Mouse (Mus musculus) right cerebral cortex, postnatal 4 days (tissue): Measurements from ENCODE around the gene Epb41l4b.

ENCODE experiments used
- DNase-seq: peaks from one replicate; pipeline ENCODE4 v3.0.0-alpha.2; 2022

Gene Epb41l4b

DNA sequence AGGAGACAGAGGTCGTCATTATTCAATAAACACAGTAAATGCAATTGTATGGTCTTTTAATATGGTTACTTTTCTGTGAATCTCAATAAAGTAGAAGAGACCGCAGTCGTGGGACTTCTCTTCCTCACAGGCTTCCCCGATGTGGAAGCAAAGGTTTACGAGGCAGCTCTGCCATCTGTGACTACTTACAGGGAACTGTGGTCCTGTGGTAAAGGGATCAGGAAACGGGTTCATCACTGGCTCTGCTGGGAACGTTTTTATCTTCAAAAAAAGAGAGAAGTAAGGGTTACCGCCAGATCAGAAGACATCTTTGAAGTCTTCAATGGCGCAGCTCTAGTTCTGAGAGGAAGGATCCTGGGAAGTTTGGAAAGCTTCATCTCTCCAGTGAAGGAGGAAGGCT is 135.5 kb downstream of the Epb41l4b start:
- DNase-seq = no peak

DNA sequence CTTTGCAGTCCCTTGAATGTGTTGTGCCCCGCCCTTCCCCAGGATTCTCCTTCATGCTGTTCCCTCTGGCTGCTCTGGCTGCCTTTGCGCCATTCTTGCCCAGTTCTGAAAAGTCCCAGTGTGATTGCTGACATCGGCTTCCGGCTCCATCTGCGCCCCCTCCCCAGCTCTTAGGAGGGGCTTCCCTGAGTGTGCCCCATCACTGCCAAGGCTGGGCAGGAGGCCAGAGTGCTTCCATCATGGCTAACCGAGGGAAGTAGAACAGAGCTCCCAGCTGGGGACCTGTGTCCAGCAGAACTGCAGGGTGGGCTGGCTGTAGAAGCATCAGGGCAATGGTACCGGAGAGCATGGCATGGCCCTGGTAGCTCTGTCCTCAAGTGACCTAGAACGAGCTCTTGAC is 138.2 kb downstream of the Epb41l4b start:
- DNase-seq = peak; percentile 70

DNA sequence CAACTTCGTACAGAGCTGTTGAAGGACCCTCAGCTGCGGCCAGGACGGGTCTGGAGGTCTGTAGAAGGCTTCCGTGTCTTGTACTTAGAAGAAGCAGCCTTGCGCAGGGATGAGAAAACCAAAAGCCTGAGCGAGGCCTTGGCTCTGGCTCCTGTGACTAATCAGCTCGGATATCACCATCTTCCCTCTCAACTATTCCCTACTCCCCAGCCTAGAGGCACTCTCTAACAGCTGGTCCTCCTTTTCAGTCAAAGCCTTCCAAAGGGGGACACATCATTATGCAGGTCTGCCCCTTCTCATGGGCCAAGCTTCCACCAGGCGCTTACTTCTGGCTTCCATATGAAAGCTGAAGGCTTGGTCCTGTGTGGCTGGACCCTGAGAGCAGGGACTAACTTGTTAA is 139.4 kb downstream of the Epb41l4b start:
- DNase-seq = no peak

DNA sequence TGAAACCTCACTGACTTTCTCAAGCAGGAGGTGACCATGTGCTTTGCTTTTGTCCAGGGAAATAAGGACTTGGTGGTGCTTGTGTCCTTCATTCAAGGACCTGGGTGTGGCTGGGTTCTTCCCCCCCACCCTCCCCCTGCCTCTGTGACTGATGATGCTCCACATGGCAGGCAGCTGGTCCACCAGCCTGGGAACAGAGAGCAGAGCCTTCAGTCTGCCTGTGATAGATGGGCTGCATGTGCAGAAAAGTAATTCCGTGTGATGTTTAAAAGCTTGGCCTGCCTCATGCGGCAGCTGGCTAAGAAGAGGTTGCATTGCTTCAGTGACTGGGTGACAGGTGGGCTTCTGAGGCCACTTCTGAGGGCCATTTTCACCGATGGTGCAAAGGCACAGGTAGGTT is 140.5 kb downstream of the Epb41l4b start:
- no peak for DNase-seq

DNA sequence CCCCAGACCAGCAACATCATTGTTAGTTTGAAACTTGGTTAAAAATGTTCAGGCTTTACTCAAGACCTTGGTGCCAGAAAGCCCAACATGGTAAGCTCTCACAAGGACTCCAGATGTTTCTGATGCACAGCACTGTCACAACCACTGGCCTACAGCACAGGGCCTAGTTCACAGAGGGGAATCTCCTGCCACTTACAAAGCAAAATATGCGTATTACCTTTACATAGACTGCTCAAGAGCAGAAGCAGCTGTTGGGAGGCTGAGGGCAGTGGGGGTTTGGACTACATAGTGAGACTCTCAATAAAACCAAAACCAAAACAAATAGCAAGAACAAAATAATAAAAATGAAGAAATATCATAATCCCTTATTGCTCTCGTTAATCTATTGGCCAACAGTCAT is 141.8 kb downstream of the Epb41l4b start:
- no peak for DNase-seq

DNA sequence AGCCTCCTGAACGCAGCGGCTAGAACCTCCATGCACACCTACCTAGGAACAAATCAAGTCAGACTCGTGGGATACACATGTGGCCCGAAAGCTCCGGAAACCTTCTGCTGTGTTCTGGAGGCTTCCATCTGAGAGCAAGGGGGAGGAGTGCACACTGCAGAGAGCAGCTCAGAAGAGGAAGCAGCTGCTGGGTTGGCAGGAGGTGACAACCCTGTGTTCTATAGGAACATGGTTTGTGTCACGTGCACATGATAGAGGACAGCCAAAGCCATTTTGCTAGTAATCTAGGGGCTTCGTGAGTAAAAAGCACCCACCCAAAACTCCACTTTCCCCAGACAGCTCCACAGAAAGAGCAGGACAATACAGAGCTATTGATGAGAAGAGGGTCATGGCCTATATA is 149.9 kb downstream of the Epb41l4b start:
- DNase-seq = no peak

DNA sequence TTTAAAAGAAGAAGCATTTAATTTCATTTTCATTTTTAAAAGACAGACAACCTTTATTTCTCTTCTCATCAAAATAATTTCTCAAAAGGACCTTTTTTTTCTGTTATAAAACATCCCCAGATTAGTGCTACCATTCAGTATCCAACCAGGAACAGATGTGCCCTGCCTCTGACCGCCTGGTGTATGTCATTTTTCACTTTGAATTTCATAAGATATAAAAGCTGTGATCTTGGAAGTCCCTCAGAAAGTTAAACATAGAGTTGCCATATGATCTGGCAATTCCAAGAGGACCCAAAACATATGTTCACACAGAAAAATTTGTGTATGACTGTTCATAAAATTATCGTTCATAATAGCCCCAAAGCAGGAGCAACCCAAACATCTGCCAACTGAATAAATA is 151.3 kb downstream of the Epb41l4b start:
- DNase-seq = no peak

DNA sequence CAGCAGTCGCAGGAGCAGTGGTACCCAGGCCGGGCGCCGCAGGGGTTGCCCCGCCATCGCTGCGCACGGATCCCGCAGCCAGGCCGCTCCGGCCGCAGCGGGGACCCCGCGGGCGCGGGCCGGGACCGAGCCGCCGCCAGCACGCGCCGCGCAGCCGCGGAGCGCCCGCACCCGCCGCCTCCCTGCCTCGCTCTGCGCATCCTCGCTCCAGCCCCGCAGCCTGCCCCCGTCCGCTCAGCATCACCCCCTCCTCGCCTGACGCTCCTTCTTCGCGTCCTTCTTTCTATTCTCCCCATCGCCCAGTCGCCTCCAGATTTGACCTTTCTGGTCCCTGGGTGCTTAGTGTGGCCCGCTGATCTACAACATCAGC is 153.0 kb downstream of the Epb41l4b start, which contains the start of gene Frrs1l:
Gene Frrs1l, minus strand, starts transcription at position 177 of the 370 bp plus-strand sequence.
- peak; percentile 65 for DNase-seq

DNA sequence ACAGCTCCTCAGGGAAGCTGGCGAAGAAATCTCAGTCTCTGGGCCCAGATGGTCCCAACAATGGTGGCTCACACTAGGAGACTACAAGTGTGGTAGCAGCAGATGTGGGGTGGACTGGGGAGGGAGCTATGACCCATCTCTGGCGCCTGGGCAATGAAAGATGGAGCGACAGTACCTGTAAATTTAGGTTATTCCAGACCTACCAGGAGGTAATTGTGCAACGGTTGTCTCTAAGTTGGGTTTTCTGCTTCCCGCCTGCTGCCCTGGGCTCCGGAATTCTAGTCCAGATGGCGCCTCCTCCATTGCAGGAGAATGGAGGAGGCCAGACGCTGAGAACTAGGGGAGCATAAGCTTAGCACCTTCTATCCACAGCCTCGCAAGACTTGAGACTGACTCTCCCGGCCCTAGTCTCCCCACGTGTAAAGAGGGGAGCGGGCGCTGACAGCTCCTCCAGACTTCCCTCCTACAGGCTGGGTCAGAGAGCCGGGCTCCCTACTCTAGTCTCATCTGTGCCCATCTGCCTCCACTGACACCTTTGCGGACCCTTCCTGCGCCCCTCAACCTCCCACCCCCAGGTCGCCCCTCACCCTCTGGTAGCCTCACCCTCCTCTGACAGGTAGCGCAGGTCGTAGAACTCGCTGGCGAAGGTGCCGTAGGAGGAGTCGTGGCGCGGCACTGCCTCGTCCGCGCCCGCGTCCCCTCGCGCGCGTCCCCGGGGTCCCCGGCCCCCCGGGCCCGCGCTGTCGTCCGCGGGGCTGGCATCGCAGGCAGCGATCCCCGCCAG is 153.6 kb downstream of the Epb41l4b start:
- peak; percentile 38 for DNase-seq

DNA sequence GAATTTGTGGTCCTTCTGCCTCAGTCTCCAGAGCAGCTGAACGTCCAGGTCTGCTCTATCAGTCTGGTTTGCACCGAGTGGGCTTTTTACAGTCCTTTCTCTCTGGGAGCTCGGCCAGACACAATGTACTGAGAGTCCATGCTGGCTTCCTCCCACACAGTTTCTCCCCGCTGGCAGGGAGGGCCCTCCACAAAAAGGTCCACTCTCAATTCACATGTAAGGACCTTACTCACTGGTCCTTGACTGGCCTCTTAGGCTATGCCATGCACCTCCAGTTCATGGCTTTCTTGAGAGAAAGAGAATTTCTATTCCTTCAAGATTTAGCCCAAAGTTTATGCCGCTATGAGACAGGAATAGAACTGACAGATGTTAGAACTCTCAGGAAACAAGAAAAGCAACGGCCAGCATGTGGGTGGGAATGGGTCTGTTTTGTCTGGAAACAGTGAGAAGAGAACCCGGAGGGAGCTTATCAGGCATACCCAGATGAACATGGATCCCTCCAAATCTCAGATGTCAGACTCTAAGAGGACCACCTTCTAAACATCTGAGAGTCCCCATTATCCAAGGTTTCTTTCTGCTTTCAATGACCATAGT is 177.6 kb downstream of the Epb41l4b start:
- DNase-seq = no peak

DNA sequence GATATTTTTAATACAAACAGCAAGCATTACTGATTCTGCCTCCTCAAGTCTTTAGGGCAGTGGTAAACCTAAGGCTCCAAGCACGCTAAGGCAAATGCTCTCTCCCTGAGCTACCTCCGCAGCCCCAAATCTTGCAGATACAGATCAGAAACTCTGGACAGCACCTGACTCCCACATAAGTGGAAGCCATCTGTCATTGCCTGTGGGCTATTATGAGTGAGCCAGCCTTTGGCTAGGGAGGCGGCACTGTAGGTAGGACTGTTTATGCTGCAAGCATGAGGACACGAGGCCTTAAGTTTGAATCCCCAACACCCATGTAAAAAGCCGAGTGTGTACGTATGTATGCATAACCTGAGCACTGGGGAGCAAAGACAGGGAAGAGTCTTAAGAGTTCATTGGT is 179.6 kb downstream of the Epb41l4b start:
- DNase-seq = no peak

DNA sequence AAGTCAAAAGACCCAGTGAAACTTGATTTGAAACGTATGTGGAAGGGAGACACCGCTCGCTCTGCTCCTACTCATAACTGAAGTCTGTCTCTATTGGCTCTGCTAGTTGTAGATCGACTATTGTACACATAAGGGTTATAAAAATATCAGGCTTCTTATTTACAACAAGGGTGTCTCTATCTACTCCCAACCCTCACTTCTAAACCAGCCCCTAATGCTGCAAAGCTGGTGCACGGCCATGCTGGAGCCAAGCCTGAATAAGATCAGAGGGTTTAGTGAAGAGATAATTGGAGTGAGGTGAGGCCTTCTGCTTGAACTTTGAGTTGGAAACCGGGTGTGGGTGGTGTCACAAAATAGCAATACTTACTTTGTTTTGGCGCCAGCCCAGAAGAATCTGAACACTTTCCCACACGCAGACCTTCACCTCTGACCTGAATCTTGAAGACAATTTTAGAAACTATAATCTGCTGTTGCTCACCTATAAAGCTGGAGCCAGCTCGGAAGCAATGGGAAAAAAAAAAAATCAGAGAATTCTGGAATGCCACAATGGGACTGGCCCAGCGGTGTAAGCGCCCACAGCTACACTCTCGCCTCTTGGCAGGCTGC is 181.8 kb downstream of the Epb41l4b start:
- DNase-seq = no peak

DNA sequence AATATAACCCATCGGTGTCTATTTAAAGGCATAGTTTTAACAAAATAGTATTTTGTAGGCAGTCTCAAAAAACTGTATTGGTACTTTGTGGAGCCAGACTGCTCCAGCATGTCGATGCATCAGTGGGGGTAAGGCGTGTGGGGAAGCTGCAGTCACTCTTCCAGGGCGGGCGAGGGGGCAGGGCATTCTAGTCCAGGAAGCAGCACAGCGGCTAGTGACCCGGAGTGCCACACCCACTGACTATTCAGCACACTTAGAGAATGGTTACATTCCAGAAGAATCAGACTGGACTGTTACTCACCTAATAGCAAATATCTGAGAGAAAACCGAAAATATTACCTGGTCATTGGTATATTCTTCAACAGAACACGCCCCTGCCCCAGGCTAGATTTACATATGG is 185.7 kb downstream of the Epb41l4b start:
- DNase-seq = no peak

DNA sequence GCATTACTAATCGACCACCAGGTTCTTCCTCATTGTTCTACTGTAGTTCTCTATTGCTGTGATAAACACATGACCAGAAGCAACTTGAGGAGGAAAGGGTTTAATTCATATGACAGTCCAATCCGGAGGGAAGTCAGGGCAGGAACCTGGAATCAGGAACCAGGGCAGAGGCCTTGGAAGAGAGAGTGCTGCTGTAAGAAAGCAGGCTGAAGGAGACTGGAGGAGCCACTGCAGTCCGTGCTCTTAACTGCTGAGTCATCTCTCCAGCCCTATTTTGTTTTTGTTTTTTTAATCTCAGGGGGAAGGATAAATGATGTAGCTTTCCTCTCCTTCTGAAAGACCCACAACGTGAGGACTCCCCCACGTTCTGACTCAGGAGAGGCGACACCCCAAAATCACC is 190.0 kb downstream of the Epb41l4b start:
- no peak for DNase-seq

DNA sequence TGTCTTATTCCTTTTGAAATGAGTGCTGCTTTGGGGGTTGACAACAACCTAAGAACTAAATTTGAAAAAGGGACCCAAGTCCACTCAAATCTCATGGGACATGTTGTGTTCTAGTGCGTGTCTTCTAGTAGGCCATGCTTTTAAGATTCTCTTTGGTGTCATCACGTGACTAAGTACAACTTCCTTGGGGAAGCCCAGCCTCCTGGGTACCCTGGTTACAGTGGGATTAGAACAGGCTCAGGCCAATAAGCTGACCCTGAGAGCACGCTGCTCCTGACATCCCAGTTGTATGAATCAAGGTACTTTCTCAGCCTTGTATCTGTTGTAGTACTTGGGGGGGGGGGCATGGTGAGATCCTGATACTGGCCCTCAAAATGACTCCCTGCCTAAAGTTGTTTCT is 191.5 kb downstream of the Epb41l4b start:
- no peak for DNase-seq

DNA sequence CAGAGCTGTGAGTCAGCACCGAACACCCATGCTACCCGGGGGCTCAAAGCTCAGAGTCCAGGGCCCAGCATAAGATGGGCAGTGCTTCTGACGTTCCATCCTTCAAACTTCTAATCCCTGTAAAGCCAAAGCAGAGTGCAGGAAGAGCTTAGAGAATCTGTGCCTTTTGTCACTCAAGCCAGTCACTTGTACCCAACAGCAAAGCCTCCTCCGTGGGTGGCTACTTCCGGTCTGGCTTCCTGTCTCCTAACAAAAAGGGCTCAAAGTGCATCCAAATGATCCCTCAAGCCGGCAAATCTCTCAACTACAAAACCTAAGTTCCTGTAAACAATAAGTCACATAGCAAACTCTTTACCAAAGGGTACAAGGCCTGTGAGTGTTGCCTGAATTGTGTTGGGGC is 193.7 kb downstream of the Epb41l4b start:
- DNase-seq = no peak

DNA sequence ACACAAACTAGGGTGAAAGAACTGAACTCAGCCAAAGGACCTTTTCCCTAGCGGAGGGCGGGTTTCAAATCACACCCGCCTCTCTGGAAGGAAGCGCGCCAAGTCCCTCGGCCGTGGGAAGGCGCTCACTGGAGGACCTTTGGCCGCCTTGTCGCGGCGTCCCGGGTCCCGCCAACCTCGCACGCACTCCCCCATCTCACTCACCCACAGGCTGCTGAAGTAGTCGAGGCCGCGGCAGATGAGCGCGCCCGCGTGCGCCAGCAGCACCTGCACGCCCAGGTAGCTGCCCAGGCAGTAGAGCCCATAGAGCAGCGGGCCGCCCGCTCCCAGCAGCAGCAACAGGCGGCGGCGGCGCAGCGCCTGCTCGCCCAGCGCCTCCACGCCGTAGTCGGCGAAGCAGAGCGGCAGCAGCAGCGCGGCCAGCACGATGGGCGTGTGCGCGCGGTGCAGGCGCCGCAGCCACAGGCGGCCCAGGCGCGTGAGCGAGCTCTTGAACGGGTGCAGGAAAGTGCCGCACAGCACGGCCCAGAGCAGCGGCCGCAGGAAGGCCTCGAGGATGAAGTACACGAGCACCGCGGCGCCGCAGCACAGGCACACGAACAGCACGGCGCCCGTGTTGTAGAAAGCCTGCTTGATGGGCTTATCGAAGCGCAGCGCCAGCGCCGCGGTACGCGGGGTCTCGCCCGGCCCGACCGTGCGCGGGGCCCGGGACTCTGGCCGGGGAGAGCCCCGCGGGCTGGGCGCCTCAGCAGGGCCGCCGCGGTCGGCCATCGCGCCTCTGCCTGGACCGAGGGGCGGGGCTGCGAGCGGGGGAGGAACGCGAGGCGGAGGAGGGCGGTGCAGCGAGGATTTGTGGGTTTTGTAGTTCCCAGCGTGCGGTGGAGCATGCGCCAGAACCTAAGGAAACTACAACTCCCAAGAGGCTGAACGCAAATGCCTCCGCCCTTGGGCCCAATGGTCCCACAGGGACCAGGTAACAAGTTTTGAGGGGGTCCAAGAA is 196.3 kb downstream of the Epb41l4b start, which contains the start of gene Tmem245:
Gene Tmem245, minus strand, starts transcription at position 797 of the 1,000 bp plus-strand sequence.
- peak; percentile 89 for DNase-seq

DNA sequence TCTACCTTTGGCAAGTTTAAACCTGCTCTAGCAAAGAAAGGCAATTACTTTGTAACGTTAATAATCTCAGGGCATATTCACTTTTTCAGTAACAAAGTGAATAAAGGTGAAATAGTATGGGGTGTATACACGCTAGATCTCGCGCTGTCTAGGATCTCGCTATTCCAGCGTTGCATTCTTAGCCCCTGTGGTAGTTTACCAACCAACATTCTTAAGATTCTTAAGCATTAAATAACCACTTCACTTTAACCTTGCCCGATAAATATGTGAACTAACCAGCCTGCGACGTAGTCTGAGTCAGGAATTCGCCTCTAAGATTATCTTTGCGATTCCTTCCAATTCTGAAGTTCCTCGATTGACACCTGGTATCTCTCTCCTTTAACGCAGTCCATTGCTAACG is 197.1 kb downstream of the Epb41l4b start:
- DNase-seq = no peak

DNA sequence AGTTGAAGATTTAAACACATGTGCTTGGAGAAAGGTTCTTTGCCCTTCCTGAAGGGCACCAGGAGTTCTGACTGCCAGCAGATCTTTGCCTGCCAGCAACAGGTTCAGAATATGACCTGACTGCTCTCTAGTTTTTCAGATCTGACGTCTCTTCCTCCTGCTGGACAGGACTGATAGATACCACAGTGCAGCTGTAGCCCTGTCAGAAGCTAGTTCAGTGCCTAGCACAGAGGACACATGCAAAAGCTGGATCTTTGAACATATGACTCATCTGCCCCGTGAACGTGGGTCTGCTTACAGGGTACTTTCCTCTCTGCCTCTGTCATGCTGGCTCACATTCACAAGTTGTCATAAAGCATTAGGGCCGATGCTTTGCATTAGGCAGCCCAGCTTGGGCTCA is 199.0 kb downstream of the Epb41l4b start:
- no peak for DNase-seq

DNA sequence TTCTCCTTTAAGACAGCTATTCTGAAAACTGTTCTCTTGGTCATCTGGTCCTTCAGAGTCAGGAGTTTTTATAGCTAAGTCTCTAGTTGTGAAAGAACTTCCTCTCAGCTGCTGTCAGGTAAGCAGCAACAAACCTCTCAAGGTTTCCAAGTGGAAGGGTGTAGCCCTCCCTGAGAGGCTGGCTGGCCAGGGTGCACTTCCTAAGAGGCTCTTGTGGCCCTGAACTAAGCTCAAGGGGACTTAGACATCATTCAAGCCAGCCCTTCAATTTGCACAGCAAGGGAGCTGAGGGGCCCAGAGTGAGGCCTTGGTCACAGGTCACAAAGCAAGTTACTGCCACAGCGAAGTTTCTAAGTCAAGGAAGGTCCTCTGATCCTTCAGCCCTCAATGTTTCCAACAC is 200.0 kb downstream of the Epb41l4b start:
- DNase-seq = no peak

DNA sequence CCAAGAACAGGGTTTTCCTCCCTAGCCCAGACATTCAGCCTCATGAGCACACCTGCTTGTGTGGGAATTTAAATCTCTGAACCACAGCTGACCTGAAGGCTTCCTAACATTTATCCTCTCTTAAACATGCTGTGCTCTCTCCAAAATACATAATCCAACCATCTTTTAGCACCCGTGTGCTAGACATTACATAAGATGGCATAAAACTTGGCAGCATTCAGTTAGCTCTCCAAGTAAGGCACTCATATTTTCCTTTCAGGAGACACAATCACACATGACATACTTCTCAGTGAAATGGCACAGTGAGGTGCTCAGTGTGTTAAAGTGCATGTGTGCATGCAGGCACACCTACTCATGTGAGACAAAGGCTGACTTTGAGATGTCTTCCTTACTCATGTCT is 200.7 kb downstream of the Epb41l4b start:
- DNase-seq = no peak
